ENCODE assay signal across 15 mouse cellular contexts in the genomic region with DNA sequence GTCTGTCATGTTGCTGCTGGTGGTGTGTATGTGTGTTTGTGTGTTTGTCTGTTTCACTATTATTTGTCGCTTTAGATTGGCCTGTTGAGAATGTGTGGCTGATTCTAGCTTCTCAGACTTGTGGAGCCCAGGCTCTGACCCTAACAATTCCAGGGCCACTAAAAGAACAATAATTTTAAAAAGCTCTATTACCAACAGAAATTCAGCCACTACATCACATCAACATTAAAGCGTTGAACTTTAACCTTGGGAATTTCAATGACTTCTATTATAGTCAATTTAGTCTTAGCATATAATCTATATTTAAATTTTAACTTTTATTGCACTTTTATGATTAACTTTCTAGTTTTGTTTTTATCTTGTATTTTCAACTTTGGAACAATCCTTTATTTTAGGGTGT.
"Had no signal": no experiment of that assay in that cellular context is flagged by ENCODE, and none has a peak within 500 bp of the region (broad histone marks: within the 10 kb centered on the region; RNA-seq: fewer than 3 reads in every experiment).

No protein-coding gene starts in this region.

- DNase-seq: right cerebral cortex, postnatal 14 days; right cerebral cortex, postnatal 25 days; right cerebral cortex, postnatal 4 days; spleen, adult 18-20 months; thymus, adult 18-20 months; thymus, adult 2 months; thymus, postnatal 14 days; thymus, postnatal 25 days; thymus, postnatal 36 days; thymus, postnatal 4 days had no signal

- H3K4me2 ChIP-seq: neural tube, embryonic 12.5 days; neural tube, embryonic 13.5 days; neural tube, embryonic 15.5 days; stomach, embryonic 15.5 days had no signal

- H3K27me3 ChIP-seq: neural tube, embryonic 12.5 days; neural tube, embryonic 13.5 days; neural tube, embryonic 15.5 days; stomach, embryonic 15.5 days had no signal

- H3K36me3 ChIP-seq: neural tube, embryonic 12.5 days; neural tube, embryonic 13.5 days; neural tube, embryonic 15.5 days; stomach, embryonic 15.5 days had no signal

- H3K9ac ChIP-seq: neural tube, embryonic 12.5 days; neural tube, embryonic 13.5 days; neural tube, embryonic 15.5 days; stomach, embryonic 15.5 days had no signal

- H3K4me1 ChIP-seq: neural tube, embryonic 12.5 days; neural tube, embryonic 13.5 days; neural tube, embryonic 15.5 days; stomach, embryonic 15.5 days had no signal

- H3K27ac ChIP-seq: neural tube, embryonic 12.5 days; neural tube, embryonic 13.5 days; neural tube, embryonic 15.5 days; stomach, postnatal 0 days had no signal

- H3K4me3 ChIP-seq: neural tube, embryonic 12.5 days; neural tube, embryonic 13.5 days; neural tube, embryonic 15.5 days; stomach, embryonic 15.5 days had no signal

- H3K9me3 ChIP-seq: neural tube, embryonic 12.5 days; neural tube, embryonic 13.5 days; neural tube, embryonic 15.5 days; stomach, embryonic 15.5 days had no signal
